Mouse (Mus musculus): ENCODE results near the gene Etnk2.

Etnk2 gene

GRCm38 (mm10) chr1:133418164-133418800 is 54.9 kb downstream of the Etnk2 start:
- no peak for DNase-seq

GRCm38 (mm10) chr1:133419178-133419834 is 55.9 kb downstream of the Etnk2 start:
- DNase-seq: no peak

GRCm38 (mm10) chr1:133420491-133420890 is 57.1 kb downstream of the Etnk2 start:
- DNase-seq: no peak

- no peak for DNase-seq
Measured at GRCm38 (mm10) chr1:133421061-133421460, 57.7 kb downstream of the Etnk2 start.

- no peak for DNase-seq
Measured at GRCm38 (mm10) chr1:133421975-133422570, 58.7 kb downstream of the Etnk2 start.

- no peak for DNase-seq
Measured at GRCm38 (mm10) chr1:133422615-133423161, 59.3 kb downstream of the Etnk2 start.

- no peak for DNase-seq
Measured at GRCm38 (mm10) chr1:133423166-133423542, 59.8 kb downstream of the Etnk2 start.

- DNase-seq: no peak
Measured at GRCm38 (mm10) chr1:133423543-133424480, 60.4 kb downstream of the Etnk2 start, which contains the start of gene Sox13. TSS of gene Sox13 (minus strand) at chr1:133424377.

- no peak for DNase-seq
Measured at GRCm38 (mm10) chr1:133424547-133425140, 61.3 kb downstream of the Etnk2 start.

Data from cerebellum, adult 9-10 months (tissue).